21 mouse cellular contexts compared by ENCODE assay signal in the genomic region with DNA sequence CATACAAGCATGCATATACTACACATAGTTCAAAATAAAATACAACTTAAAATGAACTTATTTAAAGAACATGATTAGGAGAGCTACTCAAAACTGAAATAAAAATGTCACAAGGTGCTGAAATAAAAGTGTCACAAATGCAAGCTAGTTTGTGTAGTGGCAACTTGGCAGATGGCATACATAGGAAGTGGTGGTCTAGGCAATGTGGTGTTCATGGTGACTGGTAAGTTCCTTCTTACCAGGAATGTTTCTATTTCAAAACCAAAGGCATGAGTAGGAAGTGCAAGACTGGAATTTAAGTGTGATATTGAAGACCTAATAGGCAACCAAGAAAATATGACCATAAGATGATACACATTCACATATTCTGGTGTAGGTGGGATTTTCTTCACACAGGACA.
"Had no signal": no experiment of that assay in that cellular context is flagged by ENCODE, and none has a peak within 500 bp of the region (broad histone marks: within the 10 kb centered on the region; RNA-seq: fewer than 3 reads in every experiment).

No protein-coding gene starts in this region.

- H3K27me3 ChIP-seq: lung, embryonic 15.5 days; midbrain, embryonic 13.5 days; midbrain, embryonic 15.5 days; neural tube, embryonic 13.5 days; neural tube, embryonic 15.5 days had no signal

- H3K27ac ChIP-seq: lung, embryonic 15.5 days; macrophage; midbrain, embryonic 13.5 days; midbrain, embryonic 15.5 days; neural tube, embryonic 13.5 days; neural tube, embryonic 15.5 days had no signal

- DNase-seq: liver, postnatal 0 days; lung, adult 2 months; lung, postnatal 14 days; lung, postnatal 36 days; retina, postnatal 1 day; right cerebral cortex, adult 18-20 months; right cerebral cortex, postnatal 25 days; right cerebral cortex, postnatal 4 days; spleen, adult 18-20 months; thymus, adult 18-20 months; thymus, postnatal 14 days; thymus, postnatal 36 days had no signal

- H3K4me2 ChIP-seq: lung, embryonic 15.5 days; midbrain, embryonic 11.5 days; midbrain, embryonic 13.5 days; midbrain, embryonic 15.5 days; neural tube, embryonic 13.5 days; neural tube, embryonic 15.5 days had no signal

- H3K4me3 ChIP-seq: lung, embryonic 15.5 days; megakaryocyte, embryonic 14.5 days; midbrain, embryonic 13.5 days; midbrain, embryonic 15.5 days; neural tube, embryonic 13.5 days; neural tube, embryonic 15.5 days had no signal

- ATAC-seq: liver, postnatal 0 days; lung, postnatal 0 days; midbrain, embryonic 13.5 days; midbrain, embryonic 15.5 days had no signal

- H3K36me3 ChIP-seq: lung, embryonic 15.5 days; midbrain, embryonic 13.5 days; midbrain, embryonic 15.5 days; neural tube, embryonic 13.5 days; neural tube, embryonic 15.5 days had no signal

- H3K9me3 ChIP-seq: lung, embryonic 15.5 days; midbrain, embryonic 13.5 days; midbrain, embryonic 15.5 days; neural tube, embryonic 15.5 days had no signal

- H3K9ac ChIP-seq: liver, postnatal 0 days; lung, embryonic 15.5 days; midbrain, embryonic 13.5 days; midbrain, embryonic 15.5 days; neural tube, embryonic 13.5 days; neural tube, embryonic 15.5 days had no signal

- H3K4me1 ChIP-seq: megakaryocyte, embryonic 14.5 days; midbrain, embryonic 13.5 days; midbrain, embryonic 15.5 days; neural tube, embryonic 13.5 days; neural tube, embryonic 15.5 days had no signal
